Mouse (Mus musculus): ENCODE measurements at regions not wholly inside any gene's neighbourhood (a gene's known extent, or its start where the extent isn't known, plus 50 kb on each side); places are given as distances from the start of the nearest gene placed in this dataset.

DNA sequence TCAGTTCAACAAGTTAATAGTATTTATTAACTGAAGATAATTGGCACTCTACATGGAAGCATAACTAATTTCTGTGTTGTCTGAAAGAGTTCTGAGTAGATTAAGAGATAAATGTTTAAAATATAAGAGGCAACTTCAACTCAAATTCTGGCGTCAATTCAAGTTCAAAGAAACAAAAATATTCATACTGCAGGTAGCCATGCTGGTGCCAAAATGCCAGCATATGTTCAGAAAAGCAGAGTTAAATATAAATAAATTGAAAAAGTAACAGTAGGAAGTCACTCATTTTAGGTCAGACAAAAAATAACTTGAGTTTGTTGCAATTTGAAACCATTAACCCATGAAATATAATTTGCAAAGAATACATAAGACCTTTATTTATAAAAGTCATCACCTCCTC lies 1786.5 kb downstream of the Olfm4 start:
- no peaks in the 10 kb centered on the region for H3K27me3 ChIP-seq
- H3K36me3 ChIP-seq: no peaks in the 10 kb centered on the region
- H3K4me2 ChIP-seq (replicated peaks): no peak overlapping the region
- 81% methylated on average over 1 of the region's 1 CpGs for WGBS
- H3K9me3 ChIP-seq: no peaks in the 10 kb centered on the region
- H3K4me1 ChIP-seq: no peaks in the 10 kb centered on the region
- no peak overlapping the region for H3K4me3 ChIP-seq
- ATAC-seq (replicated peaks): no peak
- no peak overlapping the region for H3K9ac ChIP-seq (replicated peaks)
- no peak overlapping the region for H3K27ac ChIP-seq (replicated peaks)

- Histone ChIP-seq H3K9me3 (no peaks in the 10 kb centered on the region), H3K27ac (replicated peaks) (no peak overlapping the region), H3K4me3 (no peak overlapping the region), H3K36me3 (no peaks in the 10 kb centered on the region), H3K9ac (replicated peaks) (no peak overlapping the region), H3K27me3 (no peaks in the 10 kb centered on the region), H3K4me1 (no peaks in the 10 kb centered on the region), H3K4me2 (replicated peaks) (no peak overlapping the region)
- ATAC-seq (replicated peaks): no peak
- 85% methylated on average over 1 of the region's 1 CpGs for WGBS
These were observed 1787.9 kb downstream of the Olfm4 start for GRCm38 (mm10) chr14:81771826-81772225.

DNA sequence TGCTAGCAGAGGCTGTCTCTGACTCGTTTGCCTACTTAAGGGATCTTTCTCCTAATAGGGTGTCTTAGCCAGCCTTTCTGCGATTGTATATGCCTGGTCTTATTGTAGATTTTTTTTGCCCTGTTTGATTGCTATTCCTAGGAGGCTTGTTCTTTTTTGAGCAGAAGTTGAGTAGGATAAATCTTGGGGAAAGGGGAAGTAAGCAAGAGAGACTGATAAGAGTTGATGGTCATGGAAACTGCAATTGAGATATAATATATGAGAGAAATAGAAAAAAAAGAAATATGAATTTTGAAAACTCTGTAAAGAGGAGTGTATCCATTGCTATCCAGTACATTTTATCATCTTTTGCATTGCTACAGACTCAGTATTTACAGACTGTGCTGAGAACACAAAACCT lies 1805.0 kb downstream of the Olfm4 start:
- Histone ChIP-seq H3K36me3 (no peaks in the 10 kb centered on the region), H3K9me3 (no peaks in the 10 kb centered on the region), H3K4me3 (no peak overlapping the region), H3K27me3 (no peaks in the 10 kb centered on the region), H3K4me1 (no peaks in the 10 kb centered on the region), H3K4me2 (replicated peaks) (no peak overlapping the region), H3K27ac (replicated peaks) (no peak overlapping the region), H3K9ac (replicated peaks) (no peak overlapping the region)
- 57% methylated on average over 2 of the region's 2 CpGs for WGBS
- ATAC-seq (replicated peaks): no peak

GRCm38 (mm10) chr14:81823786-81824185 lies 1839.9 kb downstream of the Olfm4 start:
- Histone ChIP-seq H3K9ac (replicated peaks) (no peak overlapping the region), H3K27ac (replicated peaks) (no peak overlapping the region), H3K36me3 (no peaks in the 10 kb centered on the region), H3K9me3 (no peaks in the 10 kb centered on the region), H3K4me2 (replicated peaks) (no peak overlapping the region), H3K4me1 (no peaks in the 10 kb centered on the region), H3K4me3 (no peak overlapping the region), H3K27me3 (no peaks in the 10 kb centered on the region)
- WGBS: 80% methylated on average over 2 of the region's 2 CpGs
- ATAC-seq (replicated peaks): no peak

DNA sequence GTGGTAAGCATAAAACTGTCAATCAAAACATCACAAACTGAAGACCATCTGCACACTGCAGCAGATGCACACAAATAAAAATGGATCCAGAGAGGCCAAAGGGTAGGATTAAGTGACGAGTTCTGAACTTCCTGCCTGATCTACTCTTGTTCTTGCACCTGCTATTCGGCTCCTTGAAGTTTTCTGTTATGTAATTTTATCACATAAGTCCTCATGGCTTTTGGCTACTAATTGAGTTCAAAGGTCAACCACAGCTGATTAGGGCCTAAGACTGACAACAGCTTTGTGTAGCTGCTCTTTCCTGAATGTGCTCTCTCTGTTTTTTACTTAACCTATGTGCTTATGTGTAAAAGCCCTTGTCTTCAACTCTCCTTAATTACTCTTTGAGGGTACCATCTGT lies 1874.7 kb downstream of the Olfm4 start:
- WGBS: 21% methylated on average over 2 of the region's 2 CpGs

DNA sequence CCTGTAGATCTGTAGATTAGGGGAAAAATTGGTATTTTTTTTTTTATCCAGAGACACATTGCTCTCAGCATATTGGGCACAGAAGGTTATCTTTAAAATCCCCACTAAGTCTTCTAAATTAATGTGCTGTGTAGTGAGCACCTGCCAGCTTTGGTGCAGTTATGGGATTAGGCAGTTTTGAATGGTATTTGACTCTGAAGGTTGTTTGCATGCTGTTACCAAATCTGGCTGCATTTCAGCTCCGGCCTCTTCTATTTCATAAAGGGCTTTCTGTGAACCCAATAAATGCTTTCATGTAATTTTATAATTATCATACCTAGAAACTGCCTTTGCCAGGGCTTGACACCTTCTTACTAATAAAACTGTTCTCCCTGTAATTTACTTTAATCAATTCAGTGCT lies 1886.5 kb downstream of the Olfm4 start:
- Histone ChIP-seq H3K27ac (replicated peaks) (no peak overlapping the region), H3K9ac (replicated peaks) (no peak overlapping the region), H3K4me2 (replicated peaks) (no peak overlapping the region), H3K4me3 (no peak overlapping the region), H3K9me3 (no peaks in the 10 kb centered on the region), H3K27me3 (no peaks in the 10 kb centered on the region), H3K36me3 (no peaks in the 10 kb centered on the region), H3K4me1 (no peaks in the 10 kb centered on the region)
- ATAC-seq (replicated peaks): peak; percentile 68; the same call in 1 of the 2 replicates
- 27% methylated on average over 1 of the region's 1 CpGs for WGBS

More for the DNA sequence above, 1874.7 kb downstream of the Olfm4 start:
- H3K9me3 ChIP-seq: no peaks in the 10 kb centered on the region
- H3K36me3 ChIP-seq: no peaks in the 10 kb centered on the region
- no peak overlapping the region for H3K4me3 ChIP-seq
- no peak overlapping the region for H3K27ac ChIP-seq (replicated peaks)
- no peaks in the 10 kb centered on the region for H3K27me3 ChIP-seq
- H3K4me1 ChIP-seq: no peaks in the 10 kb centered on the region
- H3K4me2 ChIP-seq (replicated peaks): no peak overlapping the region
- H3K9ac ChIP-seq (replicated peaks): no peak overlapping the region
- no peak for ATAC-seq (replicated peaks)

Data from forebrain, embryonic 15.5 days (tissue).